Mouse (Mus musculus) left cerebral cortex, adult 2 months (tissue): ENCODE measurements around the gene Pmp22. TPM values are rescaled to one million over a fixed set of nuclear protein-coding genes. Genes with fewer than 3 reads are reported as not detected.

Source experiments
- DNase-seq, 2 experiments: peaks; one replicate each; pipeline ENCODE4 v3.0.0; 2021 to 2022; ENCODE audit warnings: low spot score in 2 of 2, mixed read lengths in 1 of 2; ENCODE audit errors: extremely low spot score in 1 of 2
- H3K27ac ChIP-seq: fragments of 200-600 bp; 2 replicates; pipeline ENCODE4 v1.8.1; 2022
- H3K4me3 ChIP-seq: fragments of 200-600 bp; 2 replicates; pipeline ENCODE4 v1.8.1; 2022
- CTCF ChIP-seq: fragments of 200-600 bp; IDR thresholded peaks from 2 replicates; pipeline ENCODE4 v1.8.1; 2022; ENCODE audit warnings: antibody characterized with exemption, mild to moderate bottlenecking, moderate library complexity
- intact Hi-C: fragments of 180-260 bp; cut with DNase I; formaldehyde crosslinking; loops from one replicate; pipeline ENCODE4 v1.15.1; 2025
- total RNA-seq, 2 experiments: library from RNA; stranded (reverse); gene quantifications; 2 replicates each; pipeline ENCODE4 v1.2.3; 2021

Pmp22 gene
- total RNA-seq, 2 experiments from 2014 or later, result 25.7 to 27.5 TPM

- DNase-seq, result no peak
- intact Hi-C loops, result loop anchor here (5.0 to 10.0 kb wide), 2 partner anchors 105 to 133 kb away; no protein-coding TSS in a partner anchor
- H3K27ac ChIP-seq, result no peak overlapping the region
- TF ChIP-seq CTCF, result no peak
- no peak overlapping the region for H3K4me3 ChIP-seq
These were observed 1.1 kb downstream of the Pmp22 start for GRCm38 (mm10) chr11:63129840-63130239.

- peak overlapping the region; percentile 55; the same call in 1 of the 2 replicates for H3K4me3 ChIP-seq
- TF ChIP-seq CTCF, result no peak
- peak in 1 of 2 experiments; percentile 39 for DNase-seq
- intact Hi-C loops, result loop anchor here (5.0 to 10.0 kb wide), 2 partner anchors 106 to 133 kb away; no protein-coding TSS in a partner anchor
- H3K27ac ChIP-seq, result no peak overlapping the region
These were observed 1.7 kb downstream of the Pmp22 start for GRCm38 (mm10) chr11:63130497-63130896.

GRCm38 (mm10) chr11:63131001-63131692, 2.4 kb downstream of the Pmp22 start:
- no peak for DNase-seq
- H3K27ac ChIP-seq, result no peak overlapping the region
- TF ChIP-seq CTCF, result no peak
- intact Hi-C loops, result loop anchor here (5.0 to 10.0 kb wide), 2 partner anchors 106 to 134 kb away; no protein-coding TSS in a partner anchor
- peak overlapping the region; percentile 55 for H3K4me3 ChIP-seq

- H3K27ac ChIP-seq, result peak overlapping the region; percentile 58; the same call in 1 of the 2 replicates
- no peak for TF ChIP-seq CTCF
- intact Hi-C loops, result loop anchor here (5.0 to 10.0 kb wide), 2 partner anchors 107 to 134 kb away; no protein-coding TSS in a partner anchor
- DNase-seq, result no peak
- H3K4me3 ChIP-seq, result peak overlapping the region; percentile 55
These were observed 2.9 kb downstream of the Pmp22 start for GRCm38 (mm10) chr11:63131693-63132040.

GRCm38 (mm10) chr11:63132151-63132500, 3.3 kb downstream of the Pmp22 start:
- Histone ChIP-seq H3K27ac (peak overlapping the region; percentile 58), H3K4me3 (peak overlapping the region; percentile 55)
- intact Hi-C loops, result loop anchor here (5.0 to 10.0 kb wide), 2 partner anchors 107 to 135 kb away; no protein-coding TSS in a partner anchor
- no peak for TF ChIP-seq CTCF
- DNase-seq, result no peak

- DNase-seq, result peak; percentile 68 to 78
- intact Hi-C loops, result loop anchor here (5.0 to 10.0 kb wide), 2 partner anchors 108 to 135 kb away; no protein-coding TSS in a partner anchor
- TF ChIP-seq CTCF, result peak; percentile 26
- peak overlapping the region; percentile 55 for H3K4me3 ChIP-seq
- peak overlapping the region; percentile 58 for H3K27ac ChIP-seq
These were observed 4.0 kb downstream of the Pmp22 start for GRCm38 (mm10) chr11:63132501-63133435.

GRCm38 (mm10) chr11:63134021-63134420, 5.2 kb downstream of the Pmp22 start:
- no peak overlapping the region for H3K4me3 ChIP-seq

GRCm38 (mm10) chr11:63134742-63135482, 6.1 kb downstream of the Pmp22 start:
- peak overlapping the region; percentile 56 for H3K27ac ChIP-seq

More at GRCm38 (mm10) chr11:63134021-63134420, 5.2 kb downstream of the Pmp22 start:
- DNase-seq, result no peak
- intact Hi-C loops, result loop anchor here (5.0 to 10.0 kb wide), 2 partner anchors 109 to 137 kb away; no protein-coding TSS in a partner anchor
- TF ChIP-seq CTCF, result no peak
- H3K27ac ChIP-seq, result no peak overlapping the region; the same call in 1 of the 2 replicates

GRCm38 (mm10) chr11:63135622-63136021, 6.8 kb downstream of the Pmp22 start:
- intact Hi-C loops, result loop anchor here (1.0 to 10.0 kb wide), 5 partner anchors 111 to 393 kb away; no protein-coding TSS in a partner anchor
- TF ChIP-seq CTCF, result peak; percentile 99
- Histone ChIP-seq H3K4me3 (no peak overlapping the region), H3K27ac (peak overlapping the region; percentile 63)
- peak; percentile 90 to 97 for DNase-seq

More at GRCm38 (mm10) chr11:63134742-63135482, 6.1 kb downstream of the Pmp22 start:
- no peak for TF ChIP-seq CTCF
- intact Hi-C loops, result loop anchor here (1.0 to 10.0 kb wide), 6 partner anchors 110 to 393 kb away; no protein-coding TSS in a partner anchor
- H3K4me3 ChIP-seq, result no peak overlapping the region
- peak in 1 of 2 experiments; percentile 32 for DNase-seq

- intact Hi-C loops, result loop anchor here (5.0 to 10.0 kb wide), 3 partner anchors 111 to 394 kb away; no protein-coding TSS in a partner anchor
- no peak for DNase-seq
- TF ChIP-seq CTCF, result no peak
- peak overlapping the region; percentile 63 for H3K27ac ChIP-seq
- no peak overlapping the region for H3K4me3 ChIP-seq
These were observed 7.4 kb downstream of the Pmp22 start for GRCm38 (mm10) chr11:63136205-63136604.
